Mouse (Mus musculus) bone marrow, adult 2 months (tissue): ENCODE data around the gene Efemp1.

Experiments
- CTCF ChIP-seq: fragments of 200-500 bp; IDR thresholded peaks from 2 replicates; pipeline ENCODE4 v1.5.1; 2011; ENCODE audit warnings: low read length, control low read depth; ENCODE audit not compliant: control insufficient read depth, insufficient read depth
- POLR2A ChIP-seq: fragments of 200-500 bp; IDR thresholded peaks from 2 replicates; pipeline ENCODE4 v1.6.1; 2011; ENCODE audit warnings: low read depth, mild to moderate bottlenecking, control low read depth, low read length, borderline replicate concordance; ENCODE audit not compliant: control insufficient read depth

DNA sequence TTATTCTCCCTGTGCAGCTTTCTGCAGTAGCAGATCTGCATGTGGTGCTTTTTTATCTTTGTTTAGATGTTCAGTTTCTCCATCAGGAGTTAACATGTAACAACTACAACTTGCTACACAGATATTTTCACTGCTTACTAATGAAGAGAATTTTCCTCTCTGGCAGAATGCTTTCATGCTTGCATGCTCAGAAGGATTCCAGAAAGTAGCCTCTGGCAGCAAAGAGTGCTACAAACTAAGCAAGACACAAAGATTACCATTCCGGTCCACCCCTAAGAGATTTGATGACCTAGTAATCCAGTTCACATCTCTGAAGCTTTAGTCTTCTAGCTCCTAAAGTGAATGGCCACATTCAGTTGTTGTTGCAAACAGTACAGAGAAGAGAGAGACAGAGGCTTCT is 36.5 kb downstream of the Efemp1 start:
- TF ChIP-seq CTCF (no peak), POLR2A (no peak)
